Mouse (Mus musculus) limb, embryonic 12.5 days (tissue): ENCODE measurements around the gene Fam184a. TPM values are rescaled to one million over a fixed set of nuclear protein-coding genes. Genes with fewer than 3 reads are reported as not detected.
"Not testable (repeated sequence)": the region's sequence is repeated elsewhere in the genome, so short reads cannot be mapped to it uniquely, and the experiment has no call there.

ENCODE experiments used
- ATAC-seq: fragments of 200-750 bp; cut with Nextera tagmentation; 2 replicates; pipeline ENCODE4 v1.8.0; 2017; ENCODE audit warnings: low read depth, moderate TSS enrichment; ENCODE audit not compliant: insufficient number of reproducible peaks, insufficient read depth, low FRiP score, low TSS enrichment
- H3K27ac ChIP-seq: fragments of 300-500 bp; sonication (generic); 2 replicates; pipeline ENCODE4 v1.5.1; 2016; ENCODE audit warnings: mild to moderate bottlenecking, moderate library complexity
- H3K27me3 ChIP-seq: fragments of 300-500 bp; sonication (generic); 2 replicates; pipeline ENCODE4 v1.6.1; 2016; ENCODE audit warnings: mild to moderate bottlenecking, moderate library complexity
- H3K36me3 ChIP-seq: fragments of 300-500 bp; sonication (generic); 2 replicates; pipeline ENCODE4 v1.6.1; 2016; ENCODE audit warnings: mild to moderate bottlenecking, moderate library complexity
- H3K4me1 ChIP-seq: fragments of 300-500 bp; sonication (generic); replicated peaks from 2 replicates; pipeline ENCODE4 v1.6.1; 2016
- H3K4me2 ChIP-seq: fragments of 300-500 bp; sonication (generic); 2 replicates; pipeline ENCODE4 v1.6.1; 2016; ENCODE audit warnings: mild to moderate bottlenecking, moderate library complexity
- H3K4me3 ChIP-seq: fragments of 300-500 bp; sonication (generic); replicated peaks from 2 replicates; pipeline ENCODE4 v1.5.1; 2016; ENCODE audit warnings: mild to moderate bottlenecking
- H3K9ac ChIP-seq: fragments of 300-500 bp; sonication (generic); replicated peaks from 2 replicates; pipeline ENCODE4 v1.6.1; 2016; ENCODE audit warnings: mild to moderate bottlenecking, moderate library complexity
- H3K9me3 ChIP-seq: fragments of 300-500 bp; sonication (generic); 2 replicates; pipeline ENCODE4 v1.6.1; 2016; ENCODE audit warnings: mild to moderate bottlenecking, moderate library complexity
- WGBS: fragments of 180-500 bp; shearing (Covaris S2); methylation state at CpG from one replicate; pipeline ENCODE4 v1.1.7; 2016; 5-methylcytosine and 5-hydroxymethylcytosine counted together
- polyA plus RNA-seq: library from polyadenylated mRNA; unstranded; fragments of >200 nt; fragmentation: Nextera tagmentation; extraction: Ambion mirVana; gene quantifications from 2 replicates; pipeline ENCODE4 v1.2.1, GENCODE M21; 2016

Fam184a gene
- polyA plus RNA-seq, 1 experiment from 2014 or later: 8.6 TPM

GRCm38 (mm10) chr10:53688952-53689584 is 61.9 kb downstream of the Fam184a start:
- 83% methylated on average over 4 of the region's 4 CpGs for WGBS
- H3K9me3 ChIP-seq: no peaks in the 10 kb centered on the region
- H3K27ac ChIP-seq: no peak overlapping the region
- no peaks in the 10 kb centered on the region for H3K27me3 ChIP-seq
- H3K4me3 ChIP-seq: no peak overlapping the region
- no peak overlapping the region for H3K4me2 ChIP-seq
- no peaks in the 10 kb centered on the region for H3K36me3 ChIP-seq
- H3K9ac ChIP-seq: no peak overlapping the region
- ATAC-seq: no peak
- no peaks in the 10 kb centered on the region for H3K4me1 ChIP-seq

GRCm38 (mm10) chr10:53688533-53688932 is 62.4 kb downstream of the Fam184a start:
- Histone ChIP-seq H3K36me3 (no peaks in the 10 kb centered on the region), H3K9me3 (no peaks in the 10 kb centered on the region), H3K4me3 (no peak overlapping the region), H3K27me3 (no peaks in the 10 kb centered on the region), H3K4me1 (no peaks in the 10 kb centered on the region), H3K9ac (no peak overlapping the region), H3K27ac (no peak overlapping the region), H3K4me2 (no peak overlapping the region)
- ATAC-seq: no peak
- WGBS: 61% methylated on average over 1 of the region's 1 CpGs

- no peak overlapping the region for H3K27ac ChIP-seq
- no peaks in the 10 kb centered on the region for H3K4me1 ChIP-seq
- H3K36me3 ChIP-seq: no peaks in the 10 kb centered on the region
- ATAC-seq: no peak
- WGBS: 62% methylated on average over 5 of the region's 5 CpGs
- no peaks in the 10 kb centered on the region for H3K27me3 ChIP-seq
- no peaks in the 10 kb centered on the region for H3K9me3 ChIP-seq
- H3K9ac ChIP-seq: no peak overlapping the region
- H3K4me2 ChIP-seq: no peak overlapping the region
- no peak overlapping the region for H3K4me3 ChIP-seq
Observed at GRCm38 (mm10) chr10:53687888-53688287, 63.0 kb downstream of the Fam184a start.

- Histone ChIP-seq H3K4me3 (no peak overlapping the region), H3K4me1 (no peaks in the 10 kb centered on the region)
- WGBS: 70% methylated on average over 3 of the region's 3 CpGs
Observed at GRCm38 (mm10) chr10:53685806-53686205, 65.1 kb downstream of the Fam184a start.

GRCm38 (mm10) chr10:53683226-53683625 is 67.7 kb downstream of the Fam184a start:
- Histone ChIP-seq H3K36me3 (no peaks in the 10 kb centered on the region), H3K27me3 (no peaks in the 10 kb centered on the region), H3K4me1 (no peaks in the 10 kb centered on the region), H3K27ac (no peak overlapping the region), H3K9ac (no peak overlapping the region), H3K4me3 (no peak overlapping the region), H3K4me2 (no peak overlapping the region), H3K9me3 (no peaks in the 10 kb centered on the region)
- no peak for ATAC-seq
- WGBS: 80% methylated on average over 5 of the region's 5 CpGs

More at GRCm38 (mm10) chr10:53685806-53686205, 65.1 kb downstream of the Fam184a start:
- H3K36me3 ChIP-seq: no peaks in the 10 kb centered on the region
- no peak for ATAC-seq
- no peak overlapping the region for H3K9ac ChIP-seq
- no peaks in the 10 kb centered on the region for H3K27me3 ChIP-seq
- no peaks in the 10 kb centered on the region for H3K9me3 ChIP-seq
- no peak overlapping the region for H3K4me2 ChIP-seq
- H3K27ac ChIP-seq: no peak overlapping the region

- H3K27ac ChIP-seq: no peak overlapping the region
- H3K4me3 ChIP-seq: no peak overlapping the region
- H3K4me2 ChIP-seq: no peak overlapping the region
- 83% methylated on average over 6 of the region's 6 CpGs for WGBS
- no peaks in the 10 kb centered on the region for H3K9me3 ChIP-seq
- H3K9ac ChIP-seq: no peak overlapping the region
- H3K4me1 ChIP-seq: 0 out of 2 replicates have a peak, but pooled peaks cover 2% of the 10 kb centered on the region
- H3K36me3 ChIP-seq: 0 out of 2 replicates have a peak, but pooled peaks cover 3% of the 10 kb centered on the region
- ATAC-seq: no peak
- H3K27me3 ChIP-seq: no peaks in the 10 kb centered on the region
Observed at GRCm38 (mm10) chr10:53679690-53680557, 71.0 kb downstream of the Fam184a start.

- Histone ChIP-seq H3K9me3 (no peaks in the 10 kb centered on the region), H3K27me3 (no peaks in the 10 kb centered on the region), H3K4me3 (no peak overlapping the region), H3K9ac (no peak overlapping the region), H3K27ac (no peak overlapping the region), H3K36me3 (no peaks in the 10 kb centered on the region), H3K4me1 (no peaks in the 10 kb centered on the region), H3K4me2 (no peak overlapping the region)
- ATAC-seq: no peak
- WGBS: 89% methylated on average over 4 of the region's 4 CpGs
Observed at GRCm38 (mm10) chr10:53661788-53662187, 89.1 kb downstream of the Fam184a start.

GRCm38 (mm10) chr10:53654239-53654638 is 96.7 kb downstream of the Fam184a start:
- H3K27ac ChIP-seq, H3K4me1 ChIP-seq, H3K9me3 ChIP-seq, H3K36me3 ChIP-seq, H3K4me3 ChIP-seq, H3K9ac ChIP-seq, ATAC-seq, H3K4me2 ChIP-seq, H3K27me3 ChIP-seq: not testable (repeated sequence)
- WGBS: 81% methylated on average over 5 of the region's 5 CpGs

GRCm38 (mm10) chr10:53650683-53651082 is 100.2 kb downstream of the Fam184a start:
- H3K27ac ChIP-seq: no peak overlapping the region
- H3K36me3 ChIP-seq: peaks cover 8% of the 10 kb centered on the region; the same call in 1 of the 2 replicates
- H3K4me2 ChIP-seq: no peak overlapping the region
- no peak for ATAC-seq
- H3K9me3 ChIP-seq: no peaks in the 10 kb centered on the region
- H3K9ac ChIP-seq: no peak overlapping the region
- H3K27me3 ChIP-seq: no peaks in the 10 kb centered on the region
- H3K4me1 ChIP-seq: peaks cover 7% of the 10 kb centered on the region
- WGBS: 86% methylated on average over 2 of the region's 2 CpGs
- H3K4me3 ChIP-seq: no peak overlapping the region

- Histone ChIP-seq H3K4me3 (no peak overlapping the region), H3K9me3 (no peaks in the 10 kb centered on the region), H3K27ac (no peak overlapping the region), H3K4me1 (no peaks in the 10 kb centered on the region), H3K9ac (no peak overlapping the region), H3K4me2 (no peak overlapping the region), H3K27me3 (no peaks in the 10 kb centered on the region), H3K36me3 (no peaks in the 10 kb centered on the region)
- no peak for ATAC-seq
Observed at GRCm38 (mm10) chr10:53641507-53641906, 109.4 kb downstream of the Fam184a start.

GRCm38 (mm10) chr10:53635246-53635971 is 115.5 kb downstream of the Fam184a start:
- no peaks in the 10 kb centered on the region for H3K9me3 ChIP-seq
- no peak for ATAC-seq
- no peaks in the 10 kb centered on the region for H3K36me3 ChIP-seq
- H3K4me1 ChIP-seq: no peaks in the 10 kb centered on the region
- no peak overlapping the region for H3K9ac ChIP-seq
- no peaks in the 10 kb centered on the region for H3K27me3 ChIP-seq
- H3K4me3 ChIP-seq: no peak overlapping the region
- 83% methylated on average over 13 of the region's 13 CpGs for WGBS
- no peak overlapping the region for H3K4me2 ChIP-seq
- no peak overlapping the region for H3K27ac ChIP-seq
